Mouse (Mus musculus) central nervous system, embryonic 18 days (tissue): Measurements from ENCODE around the gene Ceacam3. TPM values are rescaled to one million over a fixed set of nuclear protein-coding genes. Genes with fewer than 3 reads are reported as not detected.

ENCODE experiments used
- polyA plus RNA-seq: library from polyadenylated mRNA; depleted of rRNA; stranded (reverse); fragments of >200 nt; gene quantifications from 2 replicates; pipeline ENCODE4 v1.2.3, GENCODE M21; 2012; rRNA removed

Gene Ceacam3
- polyA plus RNA-seq = 0.15 and 0.18 TPM in 2 replicates

GRCm38 (mm10) chr7:17149931-17150330, at the start of gene Ceacam3:
Gene Ceacam3, plus strand, starts transcription at chr7:17150282.

GRCm38 (mm10) chr7:17203177-17203576, 53.1 kb downstream of the Ceacam3 start, which contains the start of gene Psg29:
Gene Psg29, plus strand, starts transcription at chr7:17203477.

Other genes starting within 250 kb of the Ceacam3 start
- 0.21 and 0.51 TPM in 2 replicates for gene Ptgir, start 243.8 kb upstream of the Ceacam3 start, polyA plus RNA-seq
- 941 and 979 TPM in 2 replicates for gene Calm3, start 226.2 kb upstream of the Ceacam3 start, polyA plus RNA-seq
- 62.5 and 66.8 TPM in 2 replicates for gene Pnmal2, start 205.6 kb upstream of the Ceacam3 start, polyA plus RNA-seq
- 42.9 and 46.0 TPM in 2 replicates for gene Pnmal1, start 190.6 kb upstream of the Ceacam3 start, polyA plus RNA-seq
- 10.8 and 18.5 TPM in 2 replicates for gene Gm42372, start 167.2 kb upstream of the Ceacam3 start, polyA plus RNA-seq
- gene Ccdc8, start 157.6 kb upstream of the Ceacam3 start, polyA plus RNA-seq = 4.5 and 5.1 TPM in 2 replicates
- gene Ppp5c, start 122.4 kb upstream of the Ceacam3 start, polyA plus RNA-seq = 164 and 166 TPM in 2 replicates
- 5.1 and 5.3 TPM in 2 replicates for gene Hif3a, start 87.9 kb upstream of the Ceacam3 start, polyA plus RNA-seq
- gene Psg16, start 76.2 kb upstream of the Ceacam3 start, polyA plus RNA-seq = 2.9 and 4.4 TPM in 2 replicates
- gene Psg29, start 53.2 kb downstream of the Ceacam3 start, polyA plus RNA-seq = 0.26 and 0.33 TPM in 2 replicates